Mouse (Mus musculus) heart, embryonic 16.5 days (tissue): Measurements from ENCODE around the gene Zfp219. TPM values are rescaled to one million over a fixed set of nuclear protein-coding genes. Genes with fewer than 3 reads are reported as not detected.

Experiments used
- ATAC-seq: fragments of 200-750 bp; cut with Nextera tagmentation; replicated peaks from 2 replicates; pipeline ENCODE4 v1.8.0; 2017; ENCODE audit warnings: moderate number of reproducible peaks; ENCODE audit not compliant: insufficient read depth, low FRiP score; ENCODE audit errors: extremely low read depth
- H3K27ac ChIP-seq: fragments of 300-500 bp; sonication (generic); 2 replicates; pipeline ENCODE4 v1.5.1; 2014; ENCODE audit warnings: mild to moderate bottlenecking, low read length, control low read depth, moderate library complexity
- H3K27me3 ChIP-seq: fragments of 300-500 bp; sonication (generic); 2 replicates; pipeline ENCODE4 v1.6.1; 2014; ENCODE audit warnings: low read length, mixed read lengths; ENCODE audit not compliant: control insufficient read depth, insufficient read depth
- H3K36me3 ChIP-seq: fragments of 300-500 bp; sonication (generic); 2 replicates; pipeline ENCODE4 v1.6.1; 2014; ENCODE audit not compliant: control insufficient read depth, insufficient read depth
- H3K4me1 ChIP-seq: fragments of 300-500 bp; sonication (generic); 2 replicates; pipeline ENCODE4 v1.6.1; 2014; ENCODE audit warnings: low read length, mixed read lengths; ENCODE audit not compliant: control insufficient read depth, insufficient read depth
- H3K4me2 ChIP-seq: fragments of 300-500 bp; sonication (generic); 2 replicates; pipeline ENCODE4 v1.6.1; 2014; ENCODE audit warnings: low read depth, mild to moderate bottlenecking, control low read depth, low read length
- H3K4me3 ChIP-seq: fragments of 300-500 bp; sonication (generic); 2 replicates; pipeline ENCODE4 v1.5.1; 2014; ENCODE audit warnings: mild to moderate bottlenecking, control low read depth, low read length
- H3K9ac ChIP-seq: fragments of 300-500 bp; sonication (generic); 2 replicates; pipeline ENCODE4 v1.6.1; 2014; ENCODE audit warnings: low read length, control low read depth
- H3K9me3 ChIP-seq: fragments of 300-500 bp; sonication (generic); replicated peaks from 2 replicates; pipeline ENCODE4 v1.6.1; 2016; ENCODE audit warnings: low read length; ENCODE audit not compliant: control insufficient read depth
- WGBS: fragments of 180-500 bp; shearing (Covaris S2); extraction: QIAGEN DNeasy Blood & Tissue Kit; methylation state at CpG from one replicate; pipeline ENCODE4 v1.1.7; 2014; 5-methylcytosine and 5-hydroxymethylcytosine counted together
- polyA plus RNA-seq: library from polyadenylated mRNA; unstranded; fragments of >200 nt; fragmentation: Nextera tagmentation; extraction: Ambion mirVana; gene quantifications from 2 replicates; pipeline ENCODE4 v1.2.1, GENCODE M21; 2015

Zfp219 gene
- polyA plus RNA-seq, 1 experiment from 2014 or later: 19.7 TPM

DNA sequence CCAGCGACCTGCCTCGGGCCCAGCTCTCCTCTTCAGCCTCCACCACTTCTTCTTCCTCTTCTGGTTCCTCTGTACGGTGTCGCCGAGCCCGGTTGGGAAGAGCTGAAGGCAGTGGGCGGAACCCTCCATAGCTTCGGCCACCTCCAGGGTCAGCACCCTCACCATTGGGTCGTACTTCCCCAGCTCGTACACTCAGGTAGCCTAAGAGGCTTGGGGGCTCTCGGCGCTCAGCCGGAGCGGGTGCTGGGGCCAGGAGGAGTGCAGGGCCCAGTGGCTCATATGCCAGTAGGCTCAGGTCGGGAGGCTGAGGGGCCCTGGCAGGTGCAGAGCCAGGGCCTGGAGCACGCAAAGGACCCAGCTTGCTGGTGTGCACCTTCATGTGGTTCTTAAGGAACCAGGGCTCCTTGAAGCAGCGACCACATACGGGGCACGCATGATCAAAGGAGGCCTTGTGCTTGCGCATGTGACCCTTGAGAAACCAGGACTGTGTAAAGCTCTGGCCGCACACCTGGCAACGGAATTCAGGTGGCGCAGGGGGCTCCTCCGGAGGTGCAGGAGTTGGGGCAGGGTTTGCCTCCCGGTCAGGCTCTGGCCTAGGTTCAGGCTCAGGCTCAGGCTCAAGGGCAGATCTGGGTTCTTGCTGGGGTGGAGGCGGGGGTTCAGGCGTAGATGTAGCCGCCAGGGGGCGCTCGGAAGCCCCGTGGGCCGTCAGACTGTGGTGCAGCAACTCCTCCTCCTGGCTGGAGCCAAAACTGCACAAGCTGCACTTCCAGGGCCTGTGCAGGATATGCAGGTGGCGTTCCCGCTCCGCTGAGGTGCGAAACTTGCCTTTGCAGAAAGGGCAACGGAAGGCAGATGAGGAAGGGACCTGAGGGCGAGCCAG is 12.0 kb downstream of the Zfp219 start:
- H3K4me1 ChIP-seq: peaks cover 57% of the 10 kb centered on the region

DNA sequence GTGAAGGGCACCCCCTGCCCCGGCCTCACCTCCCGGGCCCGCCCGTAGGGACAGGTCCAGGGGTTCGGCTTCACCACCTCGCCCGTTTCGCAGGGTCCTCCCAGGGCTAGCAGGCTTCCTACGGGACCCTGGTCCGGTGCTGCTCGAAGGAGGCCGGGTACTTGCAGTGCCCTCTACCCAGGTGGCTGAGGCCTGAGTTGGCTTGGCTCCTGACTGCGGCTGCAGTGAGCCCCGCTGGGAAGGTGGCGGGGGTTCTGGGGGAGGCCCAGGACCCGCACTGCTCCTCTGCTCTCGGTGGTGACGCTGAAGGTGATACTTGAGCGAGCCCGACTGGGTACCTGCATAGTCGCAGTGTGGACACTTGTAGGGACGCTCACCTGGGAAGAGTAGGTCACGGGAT is 13.8 kb downstream of the Zfp219 start:
- Histone ChIP-seq H3K36me3 (peaks cover 42% of the 10 kb centered on the region), H3K4me2 (no peak overlapping the region), H3K4me1 (peaks cover 43% of the 10 kb centered on the region), H3K9me3 (no peaks in the 10 kb centered on the region), H3K9ac (no peak overlapping the region), H3K27ac (peak overlapping the region; percentile 72), H3K27me3 (no peaks in the 10 kb centered on the region), H3K4me3 (no peak overlapping the region)
- ATAC-seq: no peak
- 91% methylated on average over 23 of the region's 23 CpGs for WGBS

More for the DNA sequence above, 12.0 kb downstream of the Zfp219 start:
- no peaks in the 10 kb centered on the region for H3K27me3 ChIP-seq
- 52% methylated on average over 38 of the region's 38 CpGs for WGBS
- peaks cover 32% of the 10 kb centered on the region for H3K36me3 ChIP-seq
- H3K4me2 ChIP-seq: no peak overlapping the region
- ATAC-seq: peak; percentile 57
- peak overlapping the region; percentile 22; the same call in 1 of the 2 replicates for H3K4me3 ChIP-seq
- peak overlapping the region; percentile 49; the same call in 1 of the 2 replicates for H3K27ac ChIP-seq
- no peaks in the 10 kb centered on the region for H3K9me3 ChIP-seq
- peak overlapping the region; percentile 27; the same call in 1 of the 2 replicates for H3K9ac ChIP-seq

DNA sequence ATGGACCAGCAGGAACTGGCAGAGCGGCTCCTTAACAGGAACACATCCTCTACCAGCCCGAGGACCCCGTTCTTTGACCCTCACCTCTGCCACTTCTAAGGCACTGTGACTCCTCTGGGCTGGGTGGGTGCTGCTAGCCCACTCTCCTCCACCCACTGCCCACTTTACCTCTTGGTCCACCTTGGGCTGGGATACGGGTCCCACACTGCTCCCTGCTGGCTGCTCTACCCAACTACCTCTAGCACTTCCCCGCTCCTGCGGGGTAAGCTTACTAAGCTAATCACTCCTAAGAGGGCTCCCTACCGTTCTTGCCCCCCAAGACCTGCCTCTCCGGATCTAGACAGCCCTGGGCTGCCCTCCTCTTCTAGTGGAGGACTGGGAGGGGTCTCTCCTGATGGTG is 14.3 kb downstream of the Zfp219 start:
- H3K4me3 ChIP-seq: no peak overlapping the region
- WGBS: 45% methylated on average over 8 of the region's 8 CpGs
- H3K27me3 ChIP-seq: no peaks in the 10 kb centered on the region
- H3K9ac ChIP-seq: 0 out of 2 replicates have a peak overlapping the region, but pooled peaks have one; percentile 1
- peak overlapping the region; percentile 36 for H3K4me2 ChIP-seq
- ATAC-seq: 0 out of 2 replicates have a peak, but pooled peaks have one; percentile 11
- H3K36me3 ChIP-seq: peaks cover 43% of the 10 kb centered on the region
- peaks cover 40% of the 10 kb centered on the region for H3K4me1 ChIP-seq
- no peaks in the 10 kb centered on the region for H3K9me3 ChIP-seq
- H3K27ac ChIP-seq: peak overlapping the region; percentile 72

DNA sequence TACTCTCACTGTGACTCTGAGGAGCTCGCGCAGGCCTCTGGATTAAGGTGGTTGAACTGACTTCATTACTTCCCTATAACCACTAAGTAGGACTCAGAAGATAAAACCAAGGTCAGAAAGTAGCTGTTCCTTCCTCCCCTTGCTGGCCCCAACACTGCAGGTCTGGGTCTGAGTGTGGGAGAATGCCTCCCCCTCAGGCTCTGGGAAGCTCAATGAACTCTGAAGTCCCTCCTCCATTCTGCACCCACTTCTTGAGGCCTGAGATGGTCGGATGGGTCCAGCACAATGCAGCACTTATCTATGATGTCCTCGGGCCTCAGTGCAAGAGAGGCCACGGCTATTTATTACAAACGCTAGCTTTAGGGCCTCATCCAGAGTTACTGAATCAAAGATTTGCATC is 14.9 kb downstream of the Zfp219 start:
- H3K4me1 ChIP-seq: peaks cover 34% of the 10 kb centered on the region
- ATAC-seq: no peak
- H3K9ac ChIP-seq: no peak overlapping the region
- peaks cover 45% of the 10 kb centered on the region for H3K36me3 ChIP-seq
- H3K9me3 ChIP-seq: no peaks in the 10 kb centered on the region
- no peaks in the 10 kb centered on the region for H3K27me3 ChIP-seq
- no peak overlapping the region; the same call in 1 of the 2 replicates for H3K4me2 ChIP-seq
- peak overlapping the region; percentile 72 for H3K27ac ChIP-seq
- 44% methylated on average over 6 of the region's 6 CpGs for WGBS
- no peak overlapping the region for H3K4me3 ChIP-seq

DNA sequence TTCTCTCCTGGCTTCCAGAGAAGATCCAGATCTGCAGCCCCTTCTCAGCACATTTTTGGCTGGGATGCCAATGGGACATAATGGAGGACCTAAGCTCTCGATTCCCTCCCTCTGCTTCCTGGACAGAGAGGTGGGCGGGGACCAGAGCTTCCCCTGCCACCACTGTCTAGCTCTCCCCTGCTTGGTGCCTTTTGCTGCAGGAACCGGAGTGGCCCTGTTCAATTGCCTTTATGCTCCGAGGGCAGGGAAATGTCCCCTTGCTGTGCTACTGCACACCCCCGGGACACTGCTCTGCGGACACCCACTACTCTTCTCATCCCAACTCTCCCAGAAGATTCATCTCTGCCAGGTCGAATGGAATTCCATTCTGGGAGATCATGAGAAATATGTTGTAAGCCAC is 15.4 kb downstream of the Zfp219 start:
- Histone ChIP-seq H3K4me2 (no peak overlapping the region), H3K4me3 (no peak overlapping the region), H3K27me3 (no peaks in the 10 kb centered on the region), H3K9ac (no peak overlapping the region), H3K27ac (peak overlapping the region; percentile 72), H3K4me1 (peaks cover 30% of the 10 kb centered on the region), H3K9me3 (no peaks in the 10 kb centered on the region), H3K36me3 (peaks cover 45% of the 10 kb centered on the region)
- ATAC-seq: no peak
- WGBS: 53% methylated on average over 7 of the region's 7 CpGs

DNA sequence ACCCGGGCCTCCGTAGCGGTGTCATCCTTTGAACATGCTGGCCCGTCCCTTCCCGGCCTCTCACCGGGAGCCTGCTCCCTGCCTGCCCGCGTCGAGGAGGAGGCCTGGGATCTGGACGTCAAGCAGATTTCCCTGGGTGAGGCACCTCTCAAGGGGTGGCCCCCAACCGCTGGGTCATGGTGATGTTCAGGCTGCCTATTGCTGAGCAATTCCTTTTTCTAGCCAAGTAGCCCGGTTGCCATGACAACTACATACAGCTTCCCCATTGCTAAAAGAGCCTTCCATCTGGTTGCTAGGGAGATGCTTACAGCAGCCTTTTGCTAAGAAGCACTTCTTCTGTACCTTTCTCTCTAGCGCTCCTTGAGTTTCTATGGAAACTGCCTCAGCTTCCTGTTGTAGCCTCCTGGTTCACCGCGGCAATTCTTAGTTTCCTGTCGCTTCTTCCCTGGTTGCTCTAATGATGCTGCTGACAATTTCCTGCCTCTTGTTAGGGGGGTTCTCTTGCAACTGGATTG is 16.5 kb downstream of the Zfp219 start:
- Histone ChIP-seq H3K4me2 (no peak overlapping the region), H3K9ac (no peak overlapping the region), H3K4me1 (peaks cover 26% of the 10 kb centered on the region), H3K4me3 (no peak overlapping the region), H3K27ac (no peak overlapping the region), H3K27me3 (no peaks in the 10 kb centered on the region), H3K9me3 (no peaks in the 10 kb centered on the region), H3K36me3 (peaks cover 44% of the 10 kb centered on the region)
- ATAC-seq: no peak
- WGBS: 46% methylated on average over 16 of the region's 16 CpGs

DNA sequence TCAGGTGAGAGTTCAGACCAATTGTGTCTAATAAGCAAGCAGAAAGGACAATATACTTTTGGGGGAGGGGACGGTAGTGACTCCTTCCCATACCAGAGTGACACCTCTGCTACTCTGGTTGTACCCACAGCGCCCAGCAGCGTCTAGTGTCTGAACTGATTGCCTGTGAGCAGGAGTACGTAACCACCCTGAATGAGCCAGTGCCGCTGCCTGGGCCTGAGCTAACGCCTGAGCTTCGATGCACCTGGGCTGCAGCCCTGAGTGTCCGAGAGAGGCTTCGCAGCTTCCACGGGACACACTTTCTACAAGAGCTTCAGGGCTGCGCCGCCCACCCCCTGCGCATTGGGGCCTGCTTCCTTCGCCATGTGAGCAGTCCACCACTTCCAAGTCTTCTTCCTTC is 23.1 kb downstream of the Zfp219 start:
- 89% methylated on average over 14 of the region's 14 CpGs for WGBS

DNA sequence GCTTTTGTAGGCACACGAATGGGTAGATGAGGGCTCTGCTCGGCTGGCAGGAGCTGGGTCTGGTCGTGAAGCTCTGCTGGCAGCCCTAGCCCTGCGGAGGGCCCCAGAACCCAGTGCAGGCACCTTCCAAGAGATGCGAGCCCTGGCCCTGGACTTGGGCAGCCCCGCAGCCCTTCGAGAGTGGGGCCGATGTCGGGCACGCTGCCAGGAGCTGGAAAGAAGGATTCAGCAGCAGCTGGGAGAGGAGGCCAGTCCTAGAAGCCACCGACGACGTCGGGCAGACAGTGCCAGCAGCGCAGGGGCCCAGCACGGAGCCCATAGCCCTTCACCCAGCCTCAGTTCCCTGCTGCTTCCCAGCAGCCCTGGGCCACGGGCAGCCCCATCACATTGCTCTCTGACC is 23.7 kb downstream of the Zfp219 start:
- no peak for ATAC-seq
- H3K9ac ChIP-seq: no peak overlapping the region

More for the DNA sequence above, 23.1 kb downstream of the Zfp219 start:
- Histone ChIP-seq H3K36me3 (peaks cover 50% of the 10 kb centered on the region), H3K4me3 (no peak overlapping the region), H3K27ac (no peak overlapping the region), H3K9ac (no peak overlapping the region), H3K9me3 (no peaks in the 10 kb centered on the region), H3K4me2 (no peak overlapping the region), H3K4me1 (no peaks in the 10 kb centered on the region), H3K27me3 (no peaks in the 10 kb centered on the region)
- ATAC-seq: no peak

DNA sequence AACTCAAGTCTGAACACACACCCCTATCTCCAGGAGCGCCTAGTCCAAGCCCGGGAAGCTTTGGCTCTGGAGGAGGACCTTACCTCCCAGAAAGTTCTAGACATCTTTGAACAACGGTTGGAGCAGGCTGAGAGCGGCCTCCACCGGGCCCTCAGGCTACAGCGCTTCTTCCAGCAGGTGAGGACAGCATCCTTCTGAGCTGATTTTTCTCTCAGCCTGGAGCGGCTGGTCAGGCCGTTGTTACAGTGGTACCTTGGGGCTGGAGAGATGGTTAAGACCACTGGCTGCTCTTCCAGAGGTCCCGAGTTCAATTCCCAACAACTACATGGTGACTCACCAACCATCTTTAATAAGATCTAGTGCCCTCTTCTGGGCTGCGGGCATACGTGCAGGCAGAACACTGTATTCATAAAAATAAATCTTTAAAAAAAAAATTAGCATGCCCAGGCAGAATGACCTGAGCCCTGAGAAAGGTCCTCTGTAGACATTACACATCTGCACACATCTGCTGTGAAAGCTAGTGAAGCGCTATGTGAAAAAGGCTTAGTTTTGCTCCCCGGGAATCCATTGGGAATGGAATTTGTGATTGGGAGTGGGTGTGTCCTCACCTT is 24.2 kb downstream of the Zfp219 start:
- no peaks in the 10 kb centered on the region for H3K4me1 ChIP-seq
- no peak for ATAC-seq
- no peak overlapping the region for H3K4me3 ChIP-seq
- no peak overlapping the region for H3K9ac ChIP-seq
- H3K27ac ChIP-seq: no peak overlapping the region
- no peaks in the 10 kb centered on the region for H3K9me3 ChIP-seq
- peaks cover 51% of the 10 kb centered on the region for H3K36me3 ChIP-seq
- 85% methylated on average over 13 of the region's 13 CpGs for WGBS
- H3K4me2 ChIP-seq: no peak overlapping the region
- no peaks in the 10 kb centered on the region for H3K27me3 ChIP-seq

More for the DNA sequence above, 23.7 kb downstream of the Zfp219 start:
- H3K4me1 ChIP-seq: no peaks in the 10 kb centered on the region
- H3K4me3 ChIP-seq: no peak overlapping the region
- H3K36me3 ChIP-seq: peaks cover 49% of the 10 kb centered on the region
- no peak overlapping the region for H3K4me2 ChIP-seq
- WGBS: 49% methylated on average over 17 of the region's 17 CpGs
- H3K27ac ChIP-seq: no peak overlapping the region
- H3K9me3 ChIP-seq: no peaks in the 10 kb centered on the region
- H3K27me3 ChIP-seq: no peaks in the 10 kb centered on the region
